Mouse (Mus musculus): ENCODE measurements around the gene Keg1. TPM values are rescaled to one million over a fixed set of nuclear protein-coding genes. Genes with fewer than 3 reads are reported as not detected.
"Not testable (repeated sequence)": the region's sequence is repeated elsewhere in the genome, so short reads cannot be mapped to it uniquely, and the experiment has no call there.

The Keg1 gene
- polyA plus RNA-seq (2015; fragmentation: Nextera tagmentation; extraction: Ambion mirVana) = not detected in 2 replicates

GRCm38 (mm10) chr19:12695590-12695989, at the start of gene Keg1:
Keg1 (plus strand) TSS chr19:12695786.
- Histone ChIP-seq H3K9ac (no peak within 1 kb of the TSS), H3K4me3 (replicated peaks) (no peak within 1 kb of the TSS), H3K36me3 (no peaks in the 10 kb centered on the region), H3K27ac (replicated peaks) (no peak within 1 kb of the TSS), H3K9me3 (replicated peaks) (no peaks in the 10 kb centered on the region), H3K4me1 (no peaks in the 10 kb centered on the region), H3K4me2 (replicated peaks) (no peak within 1 kb of the TSS), H3K27me3 (no peaks in the 10 kb centered on the region)
- 85% methylated on average over 3 of the region's 3 CpGs for WGBS
- no peak for ATAC-seq (ENCODE audit: insufficient number of reproducible peaks, low FRiP score, low TSS enrichment, low read depth)

- no peaks in the 10 kb centered on the region for H3K4me1 ChIP-seq
- H3K27ac ChIP-seq (replicated peaks) = no peak overlapping the region
- H3K4me2 ChIP-seq (replicated peaks) = no peak overlapping the region
- no peak overlapping the region for H3K4me3 ChIP-seq (replicated peaks)
- H3K9ac ChIP-seq = no peak overlapping the region
- H3K36me3 ChIP-seq = no peaks in the 10 kb centered on the region
- H3K27me3 ChIP-seq = no peaks in the 10 kb centered on the region
- no peak for ATAC-seq (ENCODE audit: insufficient number of reproducible peaks, low FRiP score, low TSS enrichment, low read depth)
- no peaks in the 10 kb centered on the region for H3K9me3 ChIP-seq (replicated peaks)
Observed at GRCm38 (mm10) chr19:12649511-12649910, 46.1 kb upstream of the Keg1 start.

GRCm38 (mm10) chr19:12666156-12666555, 29.4 kb upstream of the Keg1 start:
- no peaks in the 10 kb centered on the region for H3K4me1 ChIP-seq
- WGBS = 79% methylated on average over 1 of the region's 1 CpGs

GRCm38 (mm10) chr19:12668601-12669000, 27.0 kb upstream of the Keg1 start:
- not testable (repeated sequence) for ATAC-seq (ENCODE audit: insufficient number of reproducible peaks, low FRiP score, low TSS enrichment, low read depth)

More at GRCm38 (mm10) chr19:12666156-12666555, 29.4 kb upstream of the Keg1 start:
- no peaks in the 10 kb centered on the region for H3K36me3 ChIP-seq
- no peak for ATAC-seq (ENCODE audit: insufficient number of reproducible peaks, low FRiP score, low TSS enrichment, low read depth)
- H3K27ac ChIP-seq (replicated peaks) = no peak overlapping the region
- no peak overlapping the region for H3K9ac ChIP-seq
- no peak overlapping the region for H3K4me3 ChIP-seq (replicated peaks)
- H3K27me3 ChIP-seq = no peaks in the 10 kb centered on the region
- no peak overlapping the region for H3K4me2 ChIP-seq (replicated peaks)
- H3K9me3 ChIP-seq (replicated peaks) = peaks cover 9% of the 10 kb centered on the region; the same call in 1 of the 2 replicates

GRCm38 (mm10) chr19:12670139-12670538, 25.4 kb upstream of the Keg1 start, which contains the start of gene Olfr1442:
Olfr1442 (plus strand) TSS chr19:12670439.
- no peaks in the 10 kb centered on the region for H3K27me3 ChIP-seq
- H3K4me3 ChIP-seq (replicated peaks) = no peak within 1 kb of the TSS
- no peak for ATAC-seq (ENCODE audit: insufficient number of reproducible peaks, low FRiP score, low TSS enrichment, low read depth)
- H3K36me3 ChIP-seq = no peaks in the 10 kb centered on the region
- no peaks in the 10 kb centered on the region for H3K4me1 ChIP-seq
- H3K9me3 ChIP-seq (replicated peaks) = no peaks in the 10 kb centered on the region
- no peak within 1 kb of the TSS for H3K9ac ChIP-seq
- H3K4me2 ChIP-seq (replicated peaks) = no peak within 1 kb of the TSS
- no peak within 1 kb of the TSS for H3K27ac ChIP-seq (replicated peaks)

More at GRCm38 (mm10) chr19:12668601-12669000, 27.0 kb upstream of the Keg1 start:
- not testable (repeated sequence) for H3K9me3 ChIP-seq (replicated peaks); H3K36me3 ChIP-seq; H3K27me3 ChIP-seq; H3K9ac ChIP-seq; H3K27ac ChIP-seq (replicated peaks); H3K4me2 ChIP-seq (replicated peaks); H3K4me3 ChIP-seq (replicated peaks); H3K4me1 ChIP-seq
- WGBS = 88% methylated on average over 3 of the region's 3 CpGs

- no peaks in the 10 kb centered on the region for H3K36me3 ChIP-seq
- no peaks in the 10 kb centered on the region for H3K27me3 ChIP-seq
- no peaks in the 10 kb centered on the region for H3K9me3 ChIP-seq (replicated peaks)
- 84% methylated on average over 4 of the region's 4 CpGs for WGBS
- no peak overlapping the region for H3K4me2 ChIP-seq (replicated peaks)
- H3K27ac ChIP-seq (replicated peaks) = no peak overlapping the region
- no peak overlapping the region for H3K9ac ChIP-seq
- H3K4me3 ChIP-seq (replicated peaks) = no peak overlapping the region
- no peak for ATAC-seq (ENCODE audit: insufficient number of reproducible peaks, low FRiP score, low TSS enrichment, low read depth)
- no peaks in the 10 kb centered on the region for H3K4me1 ChIP-seq
Observed at GRCm38 (mm10) chr19:12671051-12671450, 24.5 kb upstream of the Keg1 start.

GRCm38 (mm10) chr19:12677812-12678211, 17.8 kb upstream of the Keg1 start, which contains the start of gene Olfr1443:
Olfr1443 (plus strand) TSS chr19:12678112.
- H3K4me1 ChIP-seq = no peaks in the 10 kb centered on the region
- WGBS = 64% methylated on average over 3 of the region's 3 CpGs
- H3K9ac ChIP-seq = no peak within 1 kb of the TSS
- H3K36me3 ChIP-seq = no peaks in the 10 kb centered on the region
- no peaks in the 10 kb centered on the region for H3K9me3 ChIP-seq (replicated peaks)
- no peak for ATAC-seq (ENCODE audit: insufficient number of reproducible peaks, low FRiP score, low TSS enrichment, low read depth)
- H3K4me2 ChIP-seq (replicated peaks) = no peak within 1 kb of the TSS
- no peaks in the 10 kb centered on the region for H3K27me3 ChIP-seq
- no peak within 1 kb of the TSS for H3K4me3 ChIP-seq (replicated peaks)
- no peak within 1 kb of the TSS for H3K27ac ChIP-seq (replicated peaks)

- Histone ChIP-seq H3K4me1 (no peaks in the 10 kb centered on the region), H3K36me3 (no peaks in the 10 kb centered on the region), H3K27me3 (no peaks in the 10 kb centered on the region), H3K9ac (no peak overlapping the region), H3K27ac (replicated peaks) (no peak overlapping the region), H3K4me3 (replicated peaks) (no peak overlapping the region), H3K9me3 (replicated peaks) (no peaks in the 10 kb centered on the region), H3K4me2 (replicated peaks) (no peak overlapping the region)
- no peak for ATAC-seq (ENCODE audit: insufficient number of reproducible peaks, low FRiP score, low TSS enrichment, low read depth)
Observed at GRCm38 (mm10) chr19:12684638-12685037, 10.9 kb upstream of the Keg1 start.

GRCm38 (mm10) chr19:12685231-12685630, 10.4 kb upstream of the Keg1 start:
- Histone ChIP-seq H3K27me3 (no peaks in the 10 kb centered on the region), H3K4me1 (no peaks in the 10 kb centered on the region), H3K36me3 (no peaks in the 10 kb centered on the region), H3K27ac (replicated peaks) (no peak overlapping the region), H3K9ac (no peak overlapping the region), H3K4me2 (replicated peaks) (no peak overlapping the region), H3K4me3 (replicated peaks) (no peak overlapping the region), H3K9me3 (replicated peaks) (no peaks in the 10 kb centered on the region)
- ATAC-seq (ENCODE audit: insufficient number of reproducible peaks, low FRiP score, low TSS enrichment, low read depth) = no peak

GRCm38 (mm10) chr19:12696221-12696620, 635 bp downstream of the Keg1 start:
- Histone ChIP-seq H3K4me2 (replicated peaks) (no peak overlapping the region), H3K9me3 (replicated peaks) (no peaks in the 10 kb centered on the region), H3K27ac (replicated peaks) (no peak overlapping the region), H3K27me3 (no peaks in the 10 kb centered on the region), H3K9ac (no peak overlapping the region), H3K36me3 (no peaks in the 10 kb centered on the region), H3K4me3 (replicated peaks) (no peak overlapping the region), H3K4me1 (no peaks in the 10 kb centered on the region)
- ATAC-seq (ENCODE audit: insufficient number of reproducible peaks, low FRiP score, low TSS enrichment, low read depth) = no peak

- H3K27ac ChIP-seq (replicated peaks) = no peak overlapping the region
- ATAC-seq (ENCODE audit: insufficient number of reproducible peaks, low FRiP score, low TSS enrichment, low read depth) = no peak
- no peaks in the 10 kb centered on the region for H3K27me3 ChIP-seq
- H3K4me1 ChIP-seq = no peaks in the 10 kb centered on the region
- no peak overlapping the region for H3K9ac ChIP-seq
- WGBS = 73% methylated on average over 2 of the region's 2 CpGs
- H3K4me3 ChIP-seq (replicated peaks) = no peak overlapping the region
- no peaks in the 10 kb centered on the region for H3K36me3 ChIP-seq
- no peaks in the 10 kb centered on the region for H3K9me3 ChIP-seq (replicated peaks)
- no peak overlapping the region for H3K4me2 ChIP-seq (replicated peaks)
Observed at GRCm38 (mm10) chr19:12708458-12708857, 12.9 kb downstream of the Keg1 start.

- no peak overlapping the region for H3K9ac ChIP-seq
- ATAC-seq (ENCODE audit: insufficient number of reproducible peaks, low FRiP score, low TSS enrichment, low read depth) = no peak
- no peaks in the 10 kb centered on the region for H3K4me1 ChIP-seq
- no peak overlapping the region for H3K27ac ChIP-seq (replicated peaks)
- no peak overlapping the region for H3K4me3 ChIP-seq (replicated peaks)
- no peak overlapping the region for H3K4me2 ChIP-seq (replicated peaks)
- no peaks in the 10 kb centered on the region for H3K27me3 ChIP-seq
- no peaks in the 10 kb centered on the region for H3K36me3 ChIP-seq
- no peaks in the 10 kb centered on the region for H3K9me3 ChIP-seq (replicated peaks)
Observed at GRCm38 (mm10) chr19:12708986-12709385, 13.4 kb downstream of the Keg1 start.
